Mouse (Mus musculus) embryonic fibroblast, embryonic 13.5 days (primary cell): Measurements from ENCODE around the gene Galns.

Source experiments
- CTCF ChIP-seq: IDR thresholded peaks from 2 replicates; pipeline ENCODE4 v1.5.1; 2011; ENCODE audit warnings: mild to moderate bottlenecking, control low read depth, low read length, moderate library complexity, borderline replicate concordance; ENCODE audit not compliant: insufficient read depth
- POLR2A ChIP-seq: IDR thresholded peaks from 2 replicates; pipeline ENCODE4 v1.6.1; 2011; ENCODE audit warnings: low read depth, mild to moderate bottlenecking, control low read depth, low read length, moderate library complexity

GRCm38 (mm10) chr8:122529159-122529558 lies 82.1 kb downstream of the Galns start:
- TF ChIP-seq CTCF, result no peak
- TF ChIP-seq POLR2A, result no peak
